In genomic region chr11:68902367-68902766, GRCm38 (mm10) we compare ENCODE assay signal across 8 mouse cellular contexts. TPM values are rescaled to one million over a fixed set of nuclear protein-coding genes. Genes with fewer than 3 reads are reported as not detected.
DNase-seq lines count a peak whose midpoint lies in the region; ATAC-seq and TF ChIP-seq lines count a peak whose summit lies in the region.

No protein-coding gene starts in this region.

- H3K4me1 ChIP-seq in heart, embryonic 14.5 days (ENCODE audit: control insufficient read depth in 2 of 2, insufficient read depth in 2 of 2, low read length in 2 of 2): peaks cover 0 to 7% of the 10 kb centered on the region in 2 experiments; a peak in 1 of 4 replicates
- H3K4me1 ChIP-seq in ES-Bruce4 (ENCODE audit: control insufficient read depth, insufficient read depth, low read length): no peaks in the 10 kb centered on the region
- peaks cover 15% of the 10 kb centered on the region for H3K4me1 ChIP-seq in hindbrain, embryonic 10.5 days (replicated peaks)
- peaks cover 17% of the 10 kb centered on the region for H3K4me1 ChIP-seq in midbrain, embryonic 10.5 days

- intact Hi-C loops in heart, postnatal 10 days (cut with DNase I): no loop called here

- no peak for TF ChIP-seq POLR2A in ES-Bruce4 (IDR thresholded peaks at IDR 0.05; ENCODE audit: insufficient read depth, low read length)

- no peaks in the 10 kb centered on the region for H3K27me3 ChIP-seq in heart, embryonic 14.5 days (ENCODE audit: control insufficient read depth, insufficient read depth, low read length)
- no peaks in the 10 kb centered on the region for H3K27me3 ChIP-seq in ES-Bruce4 (ENCODE audit: control insufficient read depth, insufficient read depth, low read length, poor library complexity, severe bottlenecking)
- H3K27me3 ChIP-seq in hindbrain, embryonic 10.5 days (ENCODE audit: insufficient read depth, poor library complexity, severe bottlenecking): peaks cover 4% of the 10 kb centered on the region; the same call in 1 of the 2 replicates
- H3K27me3 ChIP-seq in midbrain, embryonic 10.5 days (ENCODE audit: low read depth, poor library complexity, severe bottlenecking): no peaks in the 10 kb centered on the region

- TF ChIP-seq CTCF in ES-Bruce4 (IDR thresholded peaks at IDR 0.05; ENCODE audit: low read depth, low read length): no peak

- H3K9me3 ChIP-seq in heart, embryonic 14.5 days (ENCODE audit: control insufficient read depth, low read length): no peaks in the 10 kb centered on the region
- no peaks in the 10 kb centered on the region for H3K9me3 ChIP-seq in ES-Bruce4 (replicated peaks; ENCODE audit: control insufficient read depth, insufficient read depth, low read length, poor library complexity, severe bottlenecking)
- H3K9me3 ChIP-seq in hindbrain, embryonic 10.5 days: no peaks in the 10 kb centered on the region
- H3K9me3 ChIP-seq in midbrain, embryonic 10.5 days (replicated peaks): no peaks in the 10 kb centered on the region

- H3K27ac ChIP-seq in heart, embryonic 14.5 days (replicated peaks in 1 of 2; ENCODE audit: control insufficient read depth in 1 of 2, insufficient read depth in 1 of 2, low read depth in 2 of 2, low read length in 2 of 2): no peak overlapping the region; a peak in 1 of 4 replicates
- H3K27ac ChIP-seq in ES-Bruce4 (ENCODE audit: insufficient read depth, low read length): peak overlapping the region; percentile 68
- H3K27ac ChIP-seq in hindbrain, embryonic 10.5 days: peak overlapping the region; percentile 97
- peak overlapping the region; percentile 97 for H3K27ac ChIP-seq in midbrain, embryonic 10.5 days (replicated peaks)

- DNase-seq in heart, postnatal 10 days: no peak
- no peak for DNase-seq in hindbrain, embryonic 10.5 days (ENCODE audit: low spot score)
- DNase-seq in midbrain, embryonic 10.5 days (ENCODE audit: low spot score): no peak
- DNase-seq in thymus, postnatal 10 days (ENCODE audit: low spot score in 2 of 2): no peak
- no peak for DNase-seq in frontal cortex, postnatal 14 days (ENCODE audit: low spot score in 2 of 2)
- no peak for DNase-seq in urinary bladder, postnatal 25 days (ENCODE audit: low spot score)

- H3K4me3 ChIP-seq in heart, embryonic 14.5 days (ENCODE audit: control insufficient read depth in 1 of 2, insufficient read depth in 1 of 2, low read depth in 1 of 2, low read length in 2 of 2): peak overlapping the region; percentile 80 to 95
- peak overlapping the region; percentile 95 for H3K4me3 ChIP-seq in ES-Bruce4 (ENCODE audit: low read depth, low read length)
- H3K4me3 ChIP-seq in hindbrain, embryonic 10.5 days: peak overlapping the region; percentile 88
- H3K4me3 ChIP-seq in midbrain, embryonic 10.5 days: peak overlapping the region; percentile 85

- no peak for ATAC-seq in heart, embryonic 14.5 days (ENCODE audit: insufficient number of reproducible peaks, insufficient read depth, low FRiP score, low read depth)

- WGBS in heart, embryonic 14.5 days: under 1% methylated on average over 11 of the region's 11 CpGs
- 6% methylated on average over 11 of the region's 11 CpGs for WGBS in hindbrain, embryonic 10.5 days
- 9% methylated on average over 11 of the region's 11 CpGs for WGBS in midbrain, embryonic 10.5 days

- H3K4me2 ChIP-seq in heart, embryonic 14.5 days (ENCODE audit: low read length): peak overlapping the region; percentile 74

- H3K36me3 ChIP-seq in heart, embryonic 14.5 days (ENCODE audit: control insufficient read depth, insufficient read depth, low read length): peaks cover 48% of the 10 kb centered on the region
- peaks cover 52% of the 10 kb centered on the region for H3K36me3 ChIP-seq in ES-Bruce4 (ENCODE audit: control insufficient read depth, insufficient read depth, low read length, poor library complexity, severe bottlenecking)
- peaks cover 51% of the 10 kb centered on the region for H3K36me3 ChIP-seq in hindbrain, embryonic 10.5 days
- H3K36me3 ChIP-seq in midbrain, embryonic 10.5 days: peaks cover 50% of the 10 kb centered on the region

- peak overlapping the region; percentile 92 for H3K9ac ChIP-seq in heart, embryonic 14.5 days (ENCODE audit: low read length)
- H3K9ac ChIP-seq in ES-Bruce4 (ENCODE audit: low read depth, poor library complexity, severe bottlenecking): peak overlapping the region; percentile 96

- TF ChIP-seq EP300 in ES-Bruce4 (IDR thresholded peaks at IDR 0.05; ENCODE audit: insufficient read depth, low read depth, low read length): no peak

RNA-seq across cellular contexts. Expression of gene Rpl26, which starts 1.0 kb away (rescaled TPM):
- 669 and 732 TPM in 2 replicates for polyA plus RNA-seq in heart, embryonic 14.5 days (2014; fragmentation: Nextera tagmentation; extraction: Ambion mirVana)
- 100 to 1,000 TPM; 777 to 828 TPM for total RNA-seq in heart, postnatal 10 days (2021)
- 4,511 and 5,371 TPM in 2 replicates for polyA plus RNA-seq in ES-Bruce4 (2011; ENCODE audit: insufficient read depth, insufficient read length, low read depth, missing spikeins)
- 904 and 972 TPM in 2 replicates for polyA plus RNA-seq in hindbrain, embryonic 10.5 days (2016; fragmentation: Nextera tagmentation; extraction: Ambion mirVana)
- polyA plus RNA-seq in midbrain, embryonic 10.5 days (2016; fragmentation: Nextera tagmentation; extraction: Ambion mirVana): 856 and 1,017 TPM in 2 replicates

RNA-seq across cellular contexts. Expression of gene Rnf222, which starts 14.0 kb away (rescaled TPM):
- 0.05 TPM in 1 of 2 replicates, not detected in the other for polyA plus RNA-seq in heart, embryonic 14.5 days (2014; fragmentation: Nextera tagmentation; extraction: Ambion mirVana)
- under 1 TPM; 0.10 to 0.17 TPM for total RNA-seq in heart, postnatal 10 days (2021)
- polyA plus RNA-seq in ES-Bruce4 (2011; ENCODE audit: insufficient read depth, insufficient read length, low read depth, missing spikeins): not detected in 2 replicates
- polyA plus RNA-seq in hindbrain, embryonic 10.5 days (2016; fragmentation: Nextera tagmentation; extraction: Ambion mirVana): 0.07 TPM in 1 of 2 replicates, not detected in the other
- 0.04 and 0.05 TPM in 2 replicates for polyA plus RNA-seq in midbrain, embryonic 10.5 days (2016; fragmentation: Nextera tagmentation; extraction: Ambion mirVana)

RNA-seq across cellular contexts. Expression of gene Odf4, which starts 24.5 kb away (rescaled TPM):
- not detected in 2 replicates for polyA plus RNA-seq in heart, embryonic 14.5 days (2014; fragmentation: Nextera tagmentation; extraction: Ambion mirVana)
- total RNA-seq in heart, postnatal 10 days (2021): not detected
- polyA plus RNA-seq in ES-Bruce4 (2011; ENCODE audit: insufficient read depth, insufficient read length, low read depth, missing spikeins): not detected in 2 replicates
- not detected in 2 replicates for polyA plus RNA-seq in hindbrain, embryonic 10.5 days (2016; fragmentation: Nextera tagmentation; extraction: Ambion mirVana)
- not detected in 2 replicates for polyA plus RNA-seq in midbrain, embryonic 10.5 days (2016; fragmentation: Nextera tagmentation; extraction: Ambion mirVana)

RNA-seq across cellular contexts. Expression of gene Ndel1, which starts 30.7 kb away (rescaled TPM):
- 61.8 and 63.2 TPM in 2 replicates for polyA plus RNA-seq in heart, embryonic 14.5 days (2014; fragmentation: Nextera tagmentation; extraction: Ambion mirVana)
- total RNA-seq in heart, postnatal 10 days (2021): 10 to 100 TPM; 67.3 to 70.9 TPM
- polyA plus RNA-seq in ES-Bruce4 (2011; ENCODE audit: insufficient read depth, insufficient read length, low read depth, missing spikeins): 59.3 and 71.7 TPM in 2 replicates
- polyA plus RNA-seq in hindbrain, embryonic 10.5 days (2016; fragmentation: Nextera tagmentation; extraction: Ambion mirVana): 56.3 and 57.7 TPM in 2 replicates
- 55.2 and 60.3 TPM in 2 replicates for polyA plus RNA-seq in midbrain, embryonic 10.5 days (2016; fragmentation: Nextera tagmentation; extraction: Ambion mirVana)

RNA-seq across cellular contexts. Expression of gene Arhgef15, which starts 54.9 kb away (rescaled TPM):
- polyA plus RNA-seq in heart, embryonic 14.5 days (2014; fragmentation: Nextera tagmentation; extraction: Ambion mirVana): 10.7 and 10.8 TPM in 2 replicates
- 10 to 100 TPM; 43.2 to 49.6 TPM for total RNA-seq in heart, postnatal 10 days (2021)
- polyA plus RNA-seq in ES-Bruce4 (2011; ENCODE audit: insufficient read depth, insufficient read length, low read depth, missing spikeins): 2.6 and 3.7 TPM in 2 replicates
- 7.9 and 8.6 TPM in 2 replicates for polyA plus RNA-seq in hindbrain, embryonic 10.5 days (2016; fragmentation: Nextera tagmentation; extraction: Ambion mirVana)
- polyA plus RNA-seq in midbrain, embryonic 10.5 days (2016; fragmentation: Nextera tagmentation; extraction: Ambion mirVana): 6.4 and 6.6 TPM in 2 replicates

Comparison
In these comparisons a context has a peak if more than half of its experiments do, and no peak if none do; other contexts are left out.
1. H3K27ac ChIP-seq: peak in ES-Bruce4 (single experiment), hindbrain, embryonic 10.5 days (single experiment) and midbrain, embryonic 10.5 days (single experiment); none in heart, embryonic 14.5 days (0 of 2).
2. Peak in every context shown above with its lines, with median percentiles within 50 percentile points of each other: H3K4me3 ChIP-seq.